Mouse (Mus musculus) urinary bladder, postnatal 36 days (tissue): ENCODE measurements at regions not wholly inside any gene's neighbourhood (a gene's known extent, or its start where the extent isn't known, plus 50 kb on each side); places are given as distances from the start of the nearest gene placed in this dataset.

Source experiments
- DNase-seq, 2 experiments: peaks; one replicate each; pipeline ENCODE4 v3.0.0; 2022; ENCODE audit warnings: low spot score in 2 of 2, mixed read lengths in 1 of 2

DNA sequence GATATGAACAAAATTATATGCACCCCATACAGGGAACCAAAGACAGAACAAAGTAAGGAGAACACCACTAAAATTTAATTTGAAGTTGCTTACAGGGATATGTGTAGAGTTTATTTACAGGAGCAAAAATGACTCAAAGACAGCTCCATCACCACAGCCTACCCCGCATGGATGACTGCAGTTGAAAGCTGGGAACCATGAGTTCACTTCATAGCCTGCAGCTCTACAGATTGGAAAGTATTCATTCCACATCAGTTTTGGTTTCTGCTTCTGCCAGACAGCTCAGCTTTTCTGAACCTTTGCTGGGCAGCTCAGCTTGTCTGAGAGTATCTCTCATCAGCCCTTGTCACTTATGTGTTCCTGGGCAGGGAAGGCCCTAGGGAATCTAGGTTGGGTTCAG is 160.6 kb upstream of the Sema3d start:
- DNase-seq: no peak

DNA sequence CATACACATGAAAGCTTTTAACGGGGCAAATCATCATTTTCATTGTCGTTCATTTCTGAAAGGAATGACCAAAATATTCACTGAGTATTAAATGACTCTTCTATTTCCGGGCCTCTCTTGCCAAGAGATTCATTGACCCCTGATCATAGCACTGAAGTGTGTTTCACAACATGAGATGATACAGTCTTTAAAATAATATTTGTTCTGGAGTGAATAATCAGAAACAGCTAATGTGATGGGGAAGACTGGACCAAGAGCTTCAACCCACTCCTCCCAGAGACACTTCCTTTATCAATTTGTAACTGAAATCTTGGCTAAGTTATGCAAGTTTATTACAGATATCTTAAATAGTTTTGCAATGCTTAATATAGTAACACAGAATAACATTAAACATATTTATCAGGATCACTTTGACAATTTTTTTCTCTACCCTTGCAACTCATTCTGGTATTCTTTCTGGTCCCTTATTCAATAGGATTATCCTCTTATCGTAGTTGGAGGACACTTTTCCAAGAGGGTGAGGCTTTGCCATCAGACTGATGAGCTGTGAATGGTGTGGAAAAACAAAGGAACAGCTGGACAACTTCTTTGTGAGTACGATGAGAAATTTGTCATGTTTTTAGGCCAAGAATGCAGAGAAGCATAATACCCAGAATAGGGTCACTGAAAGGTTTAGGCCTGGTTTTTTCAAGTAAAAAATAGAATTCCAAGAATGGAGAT is 149.6 kb upstream of the Sema3d start:
- no peak for DNase-seq

DNA sequence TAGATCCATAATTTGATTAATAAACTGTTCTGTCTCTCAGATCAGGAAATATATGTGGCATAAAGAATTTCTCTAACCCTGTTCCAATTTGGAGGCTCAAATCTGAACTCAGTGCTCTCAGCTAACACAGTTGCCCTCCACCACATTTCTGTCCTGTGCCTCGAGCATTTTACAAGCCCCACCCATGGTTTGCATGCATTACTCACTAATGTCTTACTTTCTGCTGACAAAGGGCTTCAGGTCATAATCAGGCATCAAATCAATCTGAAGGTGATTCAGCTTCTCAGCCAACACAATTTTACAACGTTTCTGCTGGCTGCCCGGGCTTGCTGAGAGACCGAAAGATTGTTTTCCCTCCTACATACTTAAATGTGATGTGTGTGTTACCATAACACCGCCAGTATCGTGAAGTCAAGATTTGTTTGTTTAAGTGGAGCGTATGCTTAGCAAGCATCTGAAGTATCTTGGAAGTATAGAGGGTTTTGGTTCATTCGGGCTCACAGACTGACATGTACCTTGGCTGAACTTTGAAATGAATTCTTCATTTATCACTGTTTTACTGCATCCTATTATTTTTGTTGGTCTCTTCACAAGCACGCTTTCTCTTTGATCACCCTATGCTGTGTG is 139.9 kb upstream of the Sema3d start:
- DNase-seq: peak; percentile 41 to 49

DNA sequence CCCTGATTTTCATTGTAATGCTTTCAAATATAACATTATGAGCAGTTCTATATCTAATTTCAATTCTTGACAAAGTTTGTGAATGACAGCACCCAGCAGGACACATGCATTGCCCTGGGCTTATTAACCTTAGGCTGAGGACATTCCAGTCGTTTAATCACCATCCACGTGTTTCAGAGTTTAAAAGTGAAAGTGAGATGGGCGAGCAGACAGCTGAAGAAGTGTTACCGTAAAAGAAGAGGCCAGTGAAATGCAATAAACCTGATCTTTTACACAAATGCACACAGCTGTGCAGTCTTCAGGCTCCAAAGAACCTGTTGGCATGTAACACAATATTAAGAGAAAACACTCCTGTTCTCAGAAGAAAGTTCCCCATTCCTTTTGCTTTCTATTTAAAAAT is 89.5 kb upstream of the Sema3d start:
- no peak for DNase-seq

DNA sequence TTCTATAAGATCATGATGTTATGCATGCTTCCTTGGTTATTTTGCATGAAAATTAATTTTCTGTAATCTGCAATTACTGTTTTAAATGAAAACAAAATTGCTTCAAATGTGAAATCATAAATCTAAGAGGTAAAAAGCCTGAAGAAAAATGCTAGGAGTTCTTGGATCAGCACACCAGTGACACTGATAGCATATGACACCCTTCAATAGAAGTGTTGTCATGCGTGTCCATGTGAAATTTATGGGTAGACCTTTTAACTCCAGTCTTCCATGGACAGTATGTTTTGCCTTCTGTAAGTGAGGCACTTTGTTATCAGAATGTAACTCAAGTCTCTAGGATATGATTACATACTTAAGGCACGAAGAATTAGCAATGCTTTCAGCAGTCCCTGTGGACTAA is 85.9 kb upstream of the Sema3d start:
- DNase-seq: no peak

DNA sequence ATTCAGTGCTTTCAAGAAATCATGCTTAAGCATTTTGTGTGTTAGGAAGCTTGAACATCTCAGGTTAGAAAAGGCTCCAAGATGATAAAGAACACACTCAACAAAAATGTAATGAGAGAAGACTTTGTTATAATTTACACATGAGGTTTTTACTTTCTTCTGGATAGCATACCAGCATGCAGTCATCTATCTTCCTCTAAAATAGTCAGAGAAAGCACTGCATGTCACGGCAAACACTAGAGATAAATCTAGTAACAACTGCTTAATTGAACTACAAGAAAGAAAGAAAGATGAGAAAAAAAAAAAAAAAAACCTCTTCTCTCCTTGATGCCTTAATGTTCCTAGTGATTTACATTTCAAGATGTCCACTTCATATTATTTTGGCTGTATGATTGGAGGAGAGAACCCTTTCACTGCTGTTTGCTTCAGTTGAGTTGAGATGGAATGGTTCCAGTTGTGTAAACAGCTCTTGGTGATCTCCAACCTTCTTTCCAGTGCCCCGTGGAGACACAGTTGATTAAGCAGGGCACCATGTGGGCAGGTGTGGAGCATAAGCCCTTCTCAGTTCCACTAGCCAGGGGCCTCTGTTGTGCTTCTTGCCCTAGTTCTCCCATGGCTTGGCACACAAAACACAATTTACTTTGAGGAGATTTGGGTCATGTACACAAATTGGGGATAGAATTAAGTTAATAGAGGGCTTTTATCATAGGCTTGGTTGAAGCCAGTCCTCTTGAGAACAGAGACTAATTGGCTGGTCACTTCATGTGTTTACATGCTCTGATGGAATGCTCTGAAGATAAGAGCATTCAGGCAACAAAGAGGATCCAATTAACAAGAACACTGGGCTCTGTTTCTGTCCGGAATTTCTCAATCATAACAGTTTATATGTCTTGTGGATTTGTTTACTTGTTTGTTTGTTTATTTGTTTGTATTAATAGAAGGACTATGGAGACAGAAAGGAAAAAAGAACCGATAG is 81.1 kb upstream of the Sema3d start:
- DNase-seq: no peak

DNA sequence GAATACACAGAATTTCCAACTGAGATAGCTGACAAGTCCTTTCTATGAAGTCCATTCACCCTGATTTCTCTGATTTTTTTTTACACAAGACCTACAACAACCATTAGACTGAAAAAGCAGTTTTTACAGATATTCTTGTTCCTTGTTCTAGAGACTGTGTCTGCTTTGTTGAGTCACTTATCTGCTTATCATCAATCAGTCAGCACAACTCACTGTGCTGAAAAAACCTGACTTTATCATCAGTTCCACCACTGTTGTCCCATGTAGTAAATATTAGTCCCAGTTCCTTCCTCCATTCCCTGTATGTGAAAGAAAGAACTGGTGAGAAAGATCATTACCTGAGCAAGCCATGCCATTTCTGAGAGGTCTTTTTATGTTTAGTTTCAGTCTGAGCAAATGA is 73.8 kb upstream of the Sema3d start:
- no peak for DNase-seq

DNA sequence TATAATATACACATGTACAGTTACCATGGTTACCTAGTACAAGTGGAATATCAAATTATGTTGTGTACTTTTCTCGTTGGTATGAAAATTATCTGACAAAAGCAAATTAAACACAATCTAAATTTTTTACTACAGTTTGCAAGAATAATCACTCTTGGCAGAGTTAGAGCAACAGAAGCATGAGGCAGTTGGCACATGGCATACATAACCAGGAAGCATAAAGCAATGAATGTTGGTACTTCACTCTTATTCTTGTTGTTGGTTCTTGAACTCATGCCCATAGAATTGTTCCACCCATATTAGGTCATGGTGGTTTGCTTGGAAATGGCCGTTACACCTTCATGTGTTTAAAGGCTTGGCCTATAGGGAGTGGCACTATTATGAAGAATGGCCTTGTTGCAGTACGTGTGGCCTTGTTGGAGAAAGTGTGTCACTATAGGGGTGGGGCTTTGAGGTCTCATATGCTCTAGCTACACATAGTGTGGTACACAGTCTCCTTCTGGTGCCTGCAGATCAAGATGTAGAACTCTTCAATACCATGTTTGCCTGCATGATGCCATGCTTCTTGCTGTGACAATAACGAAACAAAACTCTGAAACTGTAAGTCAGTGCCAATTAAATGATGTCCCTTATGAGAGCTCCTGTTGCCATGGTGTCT is 50.4 kb upstream of the Sema3d start:
- DNase-seq: no peak
